Mouse (Mus musculus) spleen, adult 2 months (tissue): Measurements from ENCODE around the gene Olfr373.

Source experiments
- CTCF ChIP-seq: fragments of 200-500 bp; IDR thresholded peaks from 2 replicates; pipeline ENCODE4 v1.5.1; 2011; ENCODE audit warnings: mild to moderate bottlenecking, inconsistent platforms; ENCODE audit not compliant: insufficient read depth, insufficient read length, insufficient replicate concordance; ENCODE audit errors: extremely low read depth
- POLR2A ChIP-seq: fragments of 200-500 bp; IDR thresholded peaks from 2 replicates; pipeline ENCODE4 v1.6.1; 2011; ENCODE audit warnings: low read depth, low read length, inconsistent platforms

DNA sequence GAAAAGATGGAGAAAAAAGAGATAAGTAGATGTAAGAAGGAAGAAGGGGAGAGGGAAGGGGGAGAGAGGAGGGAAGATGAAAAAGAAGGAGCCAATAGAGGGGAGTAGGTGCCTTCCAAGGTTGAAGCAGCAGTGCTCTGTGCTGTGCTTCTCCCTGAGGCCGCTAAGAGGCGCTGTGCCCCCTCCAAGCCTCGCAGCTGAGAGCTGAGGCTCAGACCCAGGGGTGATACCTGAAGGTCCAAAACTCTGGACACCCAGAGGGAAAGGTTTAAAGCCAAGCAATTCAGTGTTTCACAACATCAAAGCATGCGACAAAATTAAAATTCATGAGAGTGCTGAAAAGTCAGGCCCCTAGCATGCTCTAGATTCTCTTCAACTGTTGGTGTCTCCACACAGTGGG is 22.2 kb downstream of the Olfr373 start:
- TF ChIP-seq POLR2A: no peak
- peak; percentile 54; the same call in 1 of the 2 replicates for TF ChIP-seq CTCF
